Mouse (Mus musculus): Measurements from ENCODE around the gene Olfr1410.

DNA sequence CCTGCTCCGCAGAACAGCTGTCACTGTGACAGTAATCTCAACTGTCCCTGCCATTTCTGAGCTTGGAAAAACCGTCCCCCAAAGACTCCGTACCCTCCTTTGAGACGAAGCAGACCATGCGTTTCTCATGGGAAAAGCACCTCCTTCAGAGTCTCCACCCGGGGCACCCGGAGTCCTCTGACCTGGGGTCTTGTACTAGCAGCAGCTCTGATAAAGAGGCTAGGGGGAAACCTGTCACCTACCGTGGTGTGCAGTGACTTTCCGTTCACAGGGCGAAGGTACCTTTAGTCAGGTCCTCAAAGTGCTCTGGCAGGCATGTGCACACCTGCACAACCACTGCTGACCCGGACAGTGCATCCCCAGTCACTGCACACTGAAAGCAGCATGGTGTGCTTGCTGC is 31.1 kb downstream of the Olfr1410 start:
- TF ChIP-seq POLR2A (IDR thresholded peaks at IDR 0.05; ENCODE audit: low read depth, low read length): no peak
- TF ChIP-seq CTCF (IDR thresholded peaks at IDR 0.05; ENCODE audit: borderline replicate concordance, insufficient read depth, low read length): no peak

All from embryonic fibroblast, embryonic 13.5 days (primary cell).